ENCODE assay signal across 8 mouse cellular contexts in genomic region chr11:52297352-52297751, GRCm38 (mm10). TPM values are rescaled to one million over a fixed set of nuclear protein-coding genes. Genes with fewer than 3 reads are reported as not detected.
DNase-seq lines count a peak whose midpoint lies in the region; ATAC-seq lines count a peak whose summit lies in the region.

No protein-coding gene starts in this region.

- no peaks in the 10 kb centered on the region for H3K27me3 ChIP-seq in hindbrain, embryonic 11.5 days (ENCODE audit: control insufficient read depth, insufficient read depth, low read length)
- no peaks in the 10 kb centered on the region for H3K27me3 ChIP-seq in hindbrain, embryonic 16.5 days (replicated peaks; ENCODE audit: control insufficient read depth, insufficient read depth, low read length)
- H3K27me3 ChIP-seq in intestine, embryonic 16.5 days (replicated peaks; ENCODE audit: control insufficient read depth, insufficient read depth, low read length), result no peaks in the 10 kb centered on the region
- H3K27me3 ChIP-seq in midbrain, embryonic 14.5 days (ENCODE audit: control insufficient read depth, insufficient read depth, low read length), result no peaks in the 10 kb centered on the region

- intact Hi-C loops in left cerebral cortex, postnatal 14 days (cut with DNase I), result loop anchor here (5.0 kb wide), 2 partner anchors 45 kb away; no protein-coding TSS in a partner anchor

- no peak overlapping the region for H3K4me3 ChIP-seq in hindbrain, embryonic 11.5 days (ENCODE audit: low read depth, low read length)
- no peak overlapping the region for H3K4me3 ChIP-seq in hindbrain, embryonic 16.5 days (ENCODE audit: low read length)
- H3K4me3 ChIP-seq in intestine, embryonic 16.5 days (ENCODE audit: low read length), result no peak overlapping the region
- H3K4me3 ChIP-seq in midbrain, embryonic 14.5 days (replicated peaks; ENCODE audit: low read depth, low read length), result no peak overlapping the region

- peak; percentile 84 for DNase-seq in hindbrain, embryonic 11.5 days (ENCODE audit: low spot score)
- peak; percentile 49 for DNase-seq in cerebellum, adult 9-11 months
- DNase-seq in frontal cortex, postnatal 36 days (ENCODE audit: low spot score in 2 of 2), result peak; percentile 80 to 81
- peak; percentile 70 to 81 for DNase-seq in left cerebral cortex, postnatal 14 days (ENCODE audit: low spot score in 2 of 2)
- peak; percentile 74 for DNase-seq in midbrain, embryonic 14.5 days
- DNase-seq in spleen, postnatal 36 days (ENCODE audit: low spot score in 2 of 2), result peak; percentile 56 to 59

- whole genome bisulfite sequencing in hindbrain, embryonic 11.5 days, result 11% methylated on average over 9 of the region's 9 CpGs
- WGBS in hindbrain, embryonic 16.5 days, result 11% methylated on average over 9 of the region's 9 CpGs
- WGBS in intestine, embryonic 16.5 days, result 15% methylated on average over 9 of the region's 9 CpGs
- WGBS in midbrain, embryonic 14.5 days, result 13% methylated on average over 9 of the region's 9 CpGs

- H3K36me3 ChIP-seq in hindbrain, embryonic 11.5 days (ENCODE audit: control insufficient read depth, insufficient read depth, low read length), result no peaks in the 10 kb centered on the region
- no peaks in the 10 kb centered on the region for H3K36me3 ChIP-seq in hindbrain, embryonic 16.5 days (ENCODE audit: control insufficient read depth, insufficient read depth, low read length)
- no peaks in the 10 kb centered on the region for H3K36me3 ChIP-seq in intestine, embryonic 16.5 days (ENCODE audit: control insufficient read depth, insufficient read depth, low read length)
- H3K36me3 ChIP-seq in midbrain, embryonic 14.5 days (ENCODE audit: control insufficient read depth, insufficient read depth, low read length), result no peaks in the 10 kb centered on the region

- H3K4me2 ChIP-seq in hindbrain, embryonic 11.5 days (replicated peaks; ENCODE audit: low read depth, low read length), result no peak overlapping the region
- H3K4me2 ChIP-seq in hindbrain, embryonic 16.5 days (ENCODE audit: low read length), result no peak overlapping the region
- H3K4me2 ChIP-seq in intestine, embryonic 16.5 days (ENCODE audit: low read depth, low read length), result no peak overlapping the region
- no peak overlapping the region for H3K4me2 ChIP-seq in midbrain, embryonic 14.5 days (ENCODE audit: low read length)

- ATAC-seq in hindbrain, embryonic 11.5 days (ENCODE audit: low FRiP score), result no peak
- ATAC-seq in hindbrain, embryonic 16.5 days, result no peak
- ATAC-seq in intestine, embryonic 16.5 days, result peak; percentile 67; the same call in 1 of the 2 replicates
- no peak for ATAC-seq in midbrain, embryonic 14.5 days (ENCODE audit: low FRiP score, low TSS enrichment)

- H3K4me1 ChIP-seq in hindbrain, embryonic 11.5 days (replicated peaks; ENCODE audit: control insufficient read depth, insufficient read depth, low read length), result no peaks in the 10 kb centered on the region
- no peaks in the 10 kb centered on the region for H3K4me1 ChIP-seq in hindbrain, embryonic 16.5 days (ENCODE audit: control insufficient read depth, insufficient read depth, low read depth, low read length)
- H3K4me1 ChIP-seq in intestine, embryonic 16.5 days (ENCODE audit: control insufficient read depth, insufficient read depth, low read length), result no peaks in the 10 kb centered on the region
- no peaks in the 10 kb centered on the region for H3K4me1 ChIP-seq in midbrain, embryonic 14.5 days (ENCODE audit: control insufficient read depth, insufficient read depth, low read length)

- H3K27ac ChIP-seq in hindbrain, embryonic 11.5 days (ENCODE audit: low read depth, low read length), result no peak overlapping the region
- H3K27ac ChIP-seq in hindbrain, embryonic 16.5 days (ENCODE audit: low read depth, low read length), result no peak overlapping the region
- H3K27ac ChIP-seq in intestine, embryonic 16.5 days (ENCODE audit: low read length), result no peak overlapping the region
- H3K27ac ChIP-seq in midbrain, embryonic 14.5 days (replicated peaks; ENCODE audit: low read depth, low read length), result no peak overlapping the region

- H3K9me3 ChIP-seq in hindbrain, embryonic 11.5 days (ENCODE audit: control insufficient read depth, low read length), result no peaks in the 10 kb centered on the region
- H3K9me3 ChIP-seq in hindbrain, embryonic 16.5 days (ENCODE audit: control insufficient read depth, low read length), result no peaks in the 10 kb centered on the region
- H3K9me3 ChIP-seq in intestine, embryonic 16.5 days (ENCODE audit: control insufficient read depth, low read length), result no peaks in the 10 kb centered on the region
- no peaks in the 10 kb centered on the region for H3K9me3 ChIP-seq in midbrain, embryonic 14.5 days (ENCODE audit: control insufficient read depth, low read length)

- no peak overlapping the region for H3K9ac ChIP-seq in hindbrain, embryonic 11.5 days (ENCODE audit: low read depth, low read length)
- no peak overlapping the region for H3K9ac ChIP-seq in hindbrain, embryonic 16.5 days (ENCODE audit: low read depth, low read length)
- no peak overlapping the region for H3K9ac ChIP-seq in intestine, embryonic 16.5 days (ENCODE audit: low read depth, low read length)
- no peak overlapping the region for H3K9ac ChIP-seq in midbrain, embryonic 14.5 days (replicated peaks; ENCODE audit: low read length)

RNA-seq across cellular contexts. Expression of gene Tcf7, which starts 14.5 kb away (rescaled TPM):
- polyA plus RNA-seq in hindbrain, embryonic 11.5 days (2014; fragmentation: Nextera tagmentation; extraction: Ambion mirVana), result 6.9 and 7.7 TPM in 2 replicates
- polyA plus RNA-seq in hindbrain, embryonic 16.5 days (2015; fragmentation: Nextera tagmentation; extraction: Ambion mirVana), result 1.2 and 3.1 TPM in 2 replicates
- polyA plus RNA-seq in intestine, embryonic 16.5 days (2015; fragmentation: Nextera tagmentation; extraction: Ambion mirVana), result 2.9 and 3.4 TPM in 2 replicates
- 1 to 10 TPM; 5.3 to 7.1 TPM for total RNA-seq in left cerebral cortex, postnatal 14 days (2021)
- polyA plus RNA-seq in midbrain, embryonic 14.5 days (2014; fragmentation: Nextera tagmentation; extraction: Ambion mirVana), result 2.8 and 5.8 TPM in 2 replicates
